Mouse (Mus musculus) monocyte, adult 2 months (primary cell): Measurements from ENCODE around the gene Zfp981.
"Not testable (repeated sequence)": the region's sequence is repeated elsewhere in the genome, so short reads cannot be mapped to it uniquely, and the experiment has no call there.

ENCODE experiments used
- DNase-seq, 2 experiments: peaks; one replicate each; pipeline ENCODE4 v3.0.0; 2022; ENCODE audit warnings: low spot score in 2 of 2, low read depth in 1 of 2

Zfp981 gene

GRCm38 (mm10) chr4:146485183-146485939, 16.5 kb upstream of the Zfp981 start:
- not testable (repeated sequence) for DNase-seq

DNA sequence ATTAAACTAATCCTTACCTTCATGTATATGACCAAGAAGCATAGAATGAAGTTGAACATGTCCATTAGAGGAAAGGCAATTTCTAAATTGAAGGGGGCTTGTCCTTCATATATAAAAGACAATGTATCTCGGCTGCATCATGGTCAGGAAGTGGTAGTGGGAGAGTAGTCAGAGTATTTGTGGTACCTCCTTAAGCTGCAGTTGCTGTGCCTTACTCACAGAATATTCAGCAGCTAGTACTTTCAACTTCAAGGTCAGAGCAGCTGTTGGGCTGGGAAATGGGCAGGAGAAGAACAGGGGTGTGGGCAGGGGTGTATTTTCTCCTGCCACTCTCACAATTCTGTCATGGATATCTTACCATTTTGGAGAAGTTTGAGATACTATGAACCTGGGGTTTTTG, 15.1 kb upstream of the Zfp981 start:
- not testable (repeated sequence) for DNase-seq

DNA sequence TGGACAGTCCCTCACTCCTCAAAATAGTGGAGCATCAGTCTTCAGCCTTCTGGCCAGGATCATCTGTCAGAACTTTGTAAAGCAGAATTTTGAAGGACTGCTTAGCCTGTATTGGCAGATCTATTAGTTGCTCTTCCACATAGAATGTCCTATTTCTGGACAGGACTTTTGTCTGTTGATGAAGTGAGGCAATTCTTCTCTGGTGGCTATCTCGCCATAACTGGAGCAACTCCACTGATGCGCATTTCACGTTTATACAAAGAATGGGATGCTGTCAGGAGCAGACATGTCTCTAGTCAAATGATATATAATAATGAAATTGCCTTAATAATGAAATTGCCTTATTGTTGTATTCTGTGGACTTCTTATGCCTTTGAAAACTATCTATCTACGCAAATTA, 12.6 kb upstream of the Zfp981 start:
- DNase-seq: not testable (repeated sequence)

DNA sequence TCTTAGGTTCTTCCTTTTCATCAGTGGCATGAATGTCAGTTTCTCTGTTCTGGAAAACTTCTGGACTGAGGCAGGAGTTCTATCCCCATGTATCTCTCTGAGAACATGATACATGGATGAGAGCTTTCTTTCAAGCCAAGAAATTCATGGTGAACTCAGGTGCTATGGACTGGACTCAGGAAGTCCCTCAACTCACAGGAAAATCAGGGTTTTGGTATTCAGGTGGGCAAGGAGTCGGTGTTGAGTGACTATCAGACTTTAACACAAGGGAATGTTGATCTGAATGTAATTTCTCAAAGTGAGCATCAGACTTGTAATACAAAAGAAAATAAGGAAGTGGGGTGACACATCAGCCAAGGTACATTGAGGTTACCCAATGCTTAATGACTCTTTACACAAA, 9.8 kb upstream of the Zfp981 start:
- DNase-seq: not testable (repeated sequence)

DNA sequence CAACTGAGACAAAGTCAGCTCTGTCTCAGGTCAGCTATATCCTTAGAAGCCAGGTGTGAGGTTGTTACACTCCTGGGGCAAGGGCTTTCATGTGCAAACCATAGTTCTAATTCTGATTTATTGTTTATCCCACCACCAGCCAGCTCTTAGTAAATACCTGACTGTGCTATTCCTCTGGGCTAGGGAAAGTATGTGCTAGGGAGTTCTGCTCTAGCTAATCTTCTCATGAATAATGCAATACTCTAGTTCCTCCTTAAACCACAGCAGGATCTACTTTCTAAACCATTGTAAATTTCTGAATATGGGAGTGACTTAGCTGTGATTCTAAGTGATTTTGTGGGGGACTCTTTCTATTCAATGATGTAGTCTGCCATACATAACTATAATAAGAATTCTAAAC, 9.4 kb upstream of the Zfp981 start:
- no peak for DNase-seq

DNA sequence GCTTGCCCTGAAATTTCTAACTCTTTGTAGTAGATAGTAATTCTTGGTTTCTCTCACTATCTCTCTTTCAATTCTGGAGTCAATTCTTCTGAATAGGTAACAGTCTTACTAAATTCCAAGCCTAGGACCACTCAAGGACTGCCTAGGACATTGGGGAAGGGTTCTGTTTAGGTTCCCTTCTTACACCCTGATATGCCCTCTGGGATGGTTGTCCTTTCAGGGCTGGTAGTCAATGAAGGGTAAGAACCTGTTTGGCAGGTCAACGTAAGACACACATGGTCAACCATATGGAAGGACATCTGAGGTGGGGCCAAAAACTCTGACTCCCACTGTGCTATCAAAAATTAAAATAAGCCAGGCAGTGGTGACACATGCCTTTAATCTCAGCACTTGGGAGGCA, 9.0 kb upstream of the Zfp981 start:
- DNase-seq: no peak

DNA sequence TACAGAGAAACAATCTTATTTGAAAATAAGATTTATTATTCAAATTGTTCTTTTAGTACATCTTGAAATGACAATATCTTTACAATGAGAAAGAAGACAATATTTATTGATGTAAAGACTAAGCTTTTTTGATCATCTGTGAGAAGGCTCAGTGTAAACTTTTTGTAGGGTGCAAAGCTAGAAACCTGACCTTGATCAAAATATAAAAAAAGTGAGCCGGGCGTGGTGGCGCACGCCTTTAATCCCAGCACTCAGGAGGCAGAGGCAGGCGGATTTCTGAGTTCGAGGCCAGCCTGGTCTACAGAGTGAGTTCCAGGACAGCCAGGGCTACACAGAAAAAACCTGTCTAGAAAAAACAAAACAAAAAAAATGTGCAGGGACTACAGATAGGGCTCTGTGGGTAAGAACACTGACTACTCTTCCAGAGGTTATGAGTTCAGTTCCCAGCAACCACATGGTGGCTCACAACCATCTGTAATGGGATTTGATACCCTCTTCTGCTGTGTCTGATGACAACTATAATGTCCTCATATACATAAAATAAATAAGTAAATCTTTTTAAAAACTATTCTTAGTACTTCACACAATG, 8.4 kb upstream of the Zfp981 start:
- DNase-seq: not testable (repeated sequence)

- no peak for DNase-seq
Measured at GRCm38 (mm10) chr4:146494980-146495379, 6.8 kb upstream of the Zfp981 start.

DNA sequence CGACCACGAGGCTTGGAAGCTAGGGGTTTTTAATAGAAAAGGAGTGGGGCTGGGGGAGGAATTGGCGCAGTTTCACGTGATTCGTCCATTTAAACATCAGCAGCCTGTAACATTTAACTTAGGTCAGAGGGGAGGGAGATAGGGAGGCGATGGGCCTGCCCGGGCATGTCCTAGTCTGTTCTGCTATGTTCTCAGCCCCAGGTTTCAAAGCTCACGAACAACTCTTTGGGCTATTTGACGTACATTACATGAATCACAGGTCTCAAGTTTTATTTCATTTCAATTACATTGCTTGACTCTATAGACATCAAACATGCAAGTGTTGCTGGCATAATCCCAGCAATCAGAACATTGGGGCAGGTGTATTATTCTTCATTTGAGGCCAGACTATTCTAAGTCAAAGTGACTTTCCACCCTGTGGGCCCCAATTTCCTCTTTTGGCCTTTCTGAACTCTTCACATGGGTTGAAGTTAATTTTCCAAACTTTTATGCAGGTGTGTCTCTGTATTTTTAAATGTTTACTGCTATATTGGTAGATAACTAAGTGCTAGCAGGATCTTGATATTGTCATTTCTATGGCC, 4.0 kb upstream of the Zfp981 start:
- not testable (repeated sequence) for DNase-seq

DNA sequence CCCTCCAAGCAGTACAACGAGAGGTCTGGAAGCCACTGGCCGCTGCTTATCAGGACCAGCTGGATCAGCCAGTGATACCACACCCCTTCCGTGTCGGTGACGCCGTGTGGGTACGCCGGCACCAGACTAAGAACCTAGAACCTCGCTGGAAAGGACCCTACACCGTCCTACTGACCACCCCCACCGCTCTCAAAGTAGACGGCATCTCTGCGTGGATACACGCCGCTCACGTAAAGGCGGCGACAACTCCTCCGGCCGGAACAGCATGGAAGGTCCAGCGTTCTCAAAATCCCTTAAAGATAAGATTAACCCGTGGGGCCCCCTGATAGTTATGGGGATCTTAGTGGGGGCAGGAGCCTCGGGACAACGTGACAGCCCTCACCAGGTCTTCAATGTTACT, 7.2 kb downstream of the Zfp981 start:
- DNase-seq: not testable (repeated sequence)

DNA sequence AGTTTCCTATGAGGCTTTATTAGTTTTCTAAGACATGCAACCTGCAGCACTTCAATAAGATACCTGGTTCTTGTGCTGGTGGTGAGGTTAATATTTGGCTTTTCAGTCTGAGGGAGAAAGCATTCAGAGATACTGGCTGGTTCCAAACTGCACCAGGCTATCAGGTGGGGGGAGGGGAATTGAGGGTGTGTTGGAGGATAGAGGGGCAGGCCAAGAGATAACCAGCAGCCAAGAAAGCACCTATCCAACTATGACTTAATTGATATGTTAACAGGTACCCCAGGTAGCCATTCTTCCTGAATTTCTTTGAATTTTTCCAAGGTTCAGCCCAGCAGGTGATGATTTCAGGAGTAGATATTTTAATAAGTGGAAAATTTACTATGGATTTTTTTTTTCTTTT, 10.0 kb downstream of the Zfp981 start:
- DNase-seq: not testable (repeated sequence)

DNA sequence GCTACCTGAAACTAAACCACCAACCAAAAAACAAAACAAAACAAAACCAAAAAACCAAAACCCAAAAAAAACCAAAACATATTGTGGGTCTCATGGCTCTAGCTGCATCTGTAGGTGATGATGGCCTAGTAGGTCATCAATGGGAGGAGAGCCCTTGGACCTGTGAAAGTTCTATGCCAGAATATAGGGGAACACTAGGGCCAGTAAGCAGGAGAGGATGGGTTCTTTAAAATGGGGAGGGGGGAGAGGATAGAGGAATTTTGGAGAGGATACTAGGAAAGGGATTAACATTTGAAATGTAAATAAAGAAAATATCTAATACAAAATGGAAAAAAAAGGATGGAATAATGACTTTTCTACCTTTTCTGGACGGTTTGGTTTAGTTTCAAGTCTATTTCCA, 14.6 kb downstream of the Zfp981 start:
- DNase-seq: no peak

DNA sequence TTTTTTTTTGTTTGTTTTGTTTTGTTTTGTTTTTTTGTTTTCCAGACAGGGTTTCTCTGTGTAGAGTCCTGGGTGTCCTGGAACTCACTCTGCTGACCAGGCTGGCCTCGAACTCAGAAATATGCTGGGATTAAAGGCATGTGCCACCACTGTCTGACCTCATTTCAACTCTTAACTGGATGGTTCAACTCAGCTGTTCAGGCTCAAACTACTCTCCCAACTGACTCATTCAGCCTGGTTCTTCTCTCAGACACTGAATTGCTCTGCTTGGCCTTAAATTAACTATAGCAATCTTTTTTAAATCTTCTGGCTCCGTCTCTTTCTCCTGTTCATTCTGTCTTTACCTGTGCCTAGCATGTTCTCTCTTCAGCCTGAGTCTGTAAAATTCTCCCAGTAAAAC, 15.3 kb downstream of the Zfp981 start:
- not testable (repeated sequence) for DNase-seq

- DNase-seq: no peak
Measured at GRCm38 (mm10) chr4:146520723-146521122, 18.9 kb downstream of the Zfp981 start.

- no peak for DNase-seq
Measured at GRCm38 (mm10) chr4:146534574-146534973, 32.7 kb downstream of the Zfp981 start.

- no peak for DNase-seq
Measured at GRCm38 (mm10) chr4:146535883-146536282, 34.1 kb downstream of the Zfp981 start.

DNA sequence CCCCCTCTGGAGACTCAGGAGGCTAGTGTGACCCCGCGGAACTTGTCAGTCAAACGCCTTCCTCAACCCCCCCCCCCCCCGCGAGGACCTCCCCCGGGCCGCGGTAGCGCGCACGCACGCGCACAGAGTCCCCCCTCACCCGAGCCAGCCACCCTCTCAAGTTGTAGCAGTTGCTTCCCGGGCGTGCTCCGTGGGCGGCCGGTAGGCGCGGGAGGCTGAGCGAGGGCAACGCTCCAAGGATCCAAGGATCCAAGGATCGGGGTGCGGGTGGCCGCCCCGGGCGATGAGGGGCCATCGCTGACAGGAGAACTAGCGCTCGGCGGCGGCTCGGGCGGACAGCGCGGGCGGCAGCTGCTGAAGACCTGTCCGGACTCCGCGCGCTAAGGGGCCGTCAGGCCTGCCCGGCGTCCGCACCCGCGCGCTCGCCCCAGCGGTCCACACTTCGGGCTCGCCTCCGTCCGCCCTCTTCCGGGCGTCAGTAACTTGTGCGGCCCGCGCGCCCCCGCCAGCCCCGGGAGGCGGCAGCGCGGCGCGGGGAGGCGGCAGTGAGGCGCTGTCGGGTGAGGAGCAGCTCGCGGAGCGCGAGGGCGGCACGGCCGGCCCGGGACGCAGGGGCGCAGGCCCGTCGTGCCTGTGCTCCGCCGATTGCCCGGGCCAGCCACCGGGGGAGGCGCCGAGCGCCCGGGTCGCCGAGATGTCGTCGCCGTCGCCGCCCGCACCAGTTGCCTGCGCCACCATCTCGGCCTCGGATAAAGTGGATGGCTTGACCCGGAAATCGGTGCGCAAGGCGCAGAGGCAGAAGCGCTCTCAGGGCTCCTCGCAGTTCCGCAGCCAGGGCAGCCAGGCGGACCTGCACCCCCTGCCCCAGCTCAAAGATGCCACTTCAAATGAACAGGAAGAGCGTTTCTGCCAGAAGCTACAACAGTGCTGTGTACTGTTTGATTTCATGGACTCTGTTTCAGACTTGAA, 78.4 kb downstream of the Zfp981 start:
- not testable (repeated sequence) for DNase-seq
